Mouse (Mus musculus) R1 (cell line): ENCODE measurements at regions not wholly inside any gene's neighbourhood (a gene's known extent, or its start where the extent isn't known, plus 50 kb on each side); places are given as distances from the start of the nearest gene placed in this dataset.

Experiments
- DNase-seq: peaks from one replicate; pipeline ENCODE4 v3.0.0-alpha.2; 2018; ENCODE audit warnings: low read depth, low spot score

DNA sequence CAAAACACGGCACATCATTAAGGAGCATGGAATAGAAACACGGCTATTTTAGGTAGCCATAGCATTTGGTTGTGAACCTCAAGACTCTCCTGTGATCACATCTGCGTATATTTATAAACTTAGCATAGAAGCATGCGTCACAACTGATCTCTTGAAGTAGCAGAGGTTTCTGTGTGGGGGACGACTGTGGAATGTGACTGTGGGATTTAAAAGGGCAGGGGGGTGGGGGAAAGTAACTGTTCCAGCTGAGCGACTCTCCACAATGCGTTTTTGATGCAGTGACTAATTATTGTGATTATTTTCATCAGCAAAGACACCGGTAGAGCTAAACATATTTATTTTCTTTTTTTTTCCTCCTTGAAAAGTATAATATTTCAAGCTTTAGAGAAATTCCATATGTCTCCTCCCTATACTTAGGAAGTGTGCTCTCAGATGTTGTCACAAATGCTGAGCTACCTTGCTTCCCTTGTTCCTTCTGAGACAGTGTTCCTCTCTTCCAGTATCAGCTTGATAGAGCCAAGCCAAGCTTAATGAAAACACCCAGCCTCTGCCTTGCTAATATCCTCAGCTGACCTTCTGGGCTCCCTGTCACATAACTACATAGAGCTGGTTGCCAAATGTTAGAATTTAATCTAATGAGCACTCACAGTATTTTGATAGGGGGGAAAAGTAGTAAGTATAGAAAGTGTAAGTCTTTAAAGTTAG lies 75.0 kb upstream of the Magi3 start:
- no peak for DNase-seq

DNA sequence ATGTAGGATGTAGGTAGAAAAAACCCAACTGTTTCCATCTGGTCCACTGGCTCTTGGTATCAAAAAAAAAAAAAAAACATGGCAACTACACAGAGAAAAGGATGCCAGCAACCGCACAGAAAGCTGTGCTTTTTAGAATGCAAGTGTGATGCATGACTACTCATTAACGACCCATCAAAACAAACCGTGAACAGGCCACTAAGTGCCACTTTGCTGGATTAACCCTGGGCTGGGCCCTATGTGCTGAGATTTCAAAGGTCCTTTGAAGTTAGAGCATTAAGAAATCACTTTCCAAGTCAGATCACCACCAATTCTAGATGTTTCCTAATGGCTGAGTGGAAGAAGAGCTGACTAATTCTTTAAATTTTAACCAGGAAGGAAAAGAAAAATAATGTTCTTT lies 73.7 kb upstream of the Magi3 start:
- DNase-seq: no peak

DNA sequence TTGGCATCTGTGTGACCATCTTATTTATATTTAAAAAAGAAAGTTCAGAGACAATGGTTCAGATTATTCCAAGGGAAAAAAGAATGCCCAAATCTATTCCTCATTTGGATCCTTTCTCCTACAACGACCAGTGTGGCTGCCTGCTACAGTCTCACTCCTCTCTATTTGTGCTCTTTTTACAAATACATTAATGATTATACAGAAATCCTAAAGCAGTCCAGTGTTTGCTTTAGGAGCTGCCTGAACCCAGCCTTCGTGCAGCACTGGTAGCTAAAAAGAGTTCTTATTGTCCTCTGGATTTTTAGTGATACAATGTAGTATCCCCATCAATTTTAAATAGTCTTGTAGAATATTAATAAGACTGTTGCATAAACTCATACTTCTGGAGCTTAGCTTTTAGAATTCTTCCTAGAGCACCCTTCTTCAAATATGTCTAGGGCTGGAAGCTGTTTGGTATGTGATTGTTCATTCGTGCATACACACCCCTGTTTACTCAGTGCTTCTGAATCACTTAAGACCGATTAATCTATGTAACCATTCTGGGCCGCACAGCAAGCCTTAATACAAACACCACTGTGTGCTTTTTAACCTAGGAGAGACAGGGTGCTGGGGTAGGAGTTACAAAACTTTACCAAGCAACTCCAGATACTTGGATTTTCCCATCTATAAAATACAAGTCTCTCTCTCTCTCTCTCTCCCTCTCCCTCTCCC lies 69.0 kb upstream of the Magi3 start:
- DNase-seq: no peak

- DNase-seq: peak; percentile 42
These were observed 67.7 kb upstream of the Magi3 start for GRCm38 (mm10) chr3:104287900-104288299.

DNA sequence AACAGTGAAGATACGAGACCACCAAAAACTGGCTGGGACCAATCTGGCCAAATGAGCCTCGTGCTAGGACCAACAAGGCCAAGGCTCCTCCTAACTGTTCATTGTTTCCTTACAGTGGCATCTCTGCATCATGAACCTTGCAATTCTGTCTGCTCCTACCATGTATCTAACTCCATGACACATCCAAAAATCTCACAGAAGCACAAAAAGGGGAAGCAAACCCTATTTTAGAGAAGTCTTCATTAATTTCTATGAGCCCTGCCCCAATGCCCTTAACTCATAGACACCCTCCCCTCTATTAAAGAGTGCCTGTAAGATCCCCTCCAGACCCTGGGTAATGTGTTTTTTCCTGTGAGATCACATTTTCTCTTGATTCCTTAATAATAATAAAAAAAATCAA lies 64.8 kb upstream of the Magi3 start:
- no peak for DNase-seq

- DNase-seq: no peak
These were observed 63.7 kb upstream of the Magi3 start for GRCm38 (mm10) chr3:104283855-104284254.

GRCm38 (mm10) chr3:104279505-104279904 lies 59.3 kb upstream of the Magi3 start:
- no peak for DNase-seq

- DNase-seq: no peak
These were observed 54.6 kb upstream of the Magi3 start for GRCm38 (mm10) chr3:104274718-104275302.

GRCm38 (mm10) chr3:104274084-104274483 lies 53.9 kb upstream of the Magi3 start:
- no peak for DNase-seq
